In genomic region chr6:100833811-100834481, GRCm38 (mm10) we compare ENCODE assay signal across 7 mouse cellular contexts. TPM values are rescaled to one million over a fixed set of nuclear protein-coding genes. Genes with fewer than 3 reads are reported as not detected.
DNase-seq lines count a peak whose midpoint lies in the region; ATAC-seq lines count a peak whose summit lies in the region.

No protein-coding gene starts in this region.

- under 1% methylated on average over 52 of the region's 72 CpGs for WGBS in intestine, embryonic 15.5 days

- intact Hi-C loops in left cerebral cortex, postnatal 25 days (cut with DNase I), result loop anchor here (2.0 kb wide), 2 partner anchors 129 to 163 kb away; partner anchors contain the start of genes Gxylt2 and Shq1

- H3K36me3 ChIP-seq in intestine, embryonic 15.5 days, result peaks cover 6% of the 10 kb centered on the region; the same call in 1 of the 2 replicates

- H3K4me1 ChIP-seq in intestine, embryonic 15.5 days (replicated peaks), result 0 out of 2 replicates have a peak, but pooled peaks cover 9% of the 10 kb centered on the region

- peak overlapping the region; percentile 76 for H3K9ac ChIP-seq in intestine, embryonic 15.5 days

- peak; percentile 77 for DNase-seq in adrenal gland, adult 2 months
- peak; percentile 81 for DNase-seq in embryo, embryonic 11 days
- peak; percentile 40 for DNase-seq in gastrocnemius, postnatal 25 days
- peak; percentile 60 to 64 for DNase-seq in left cerebral cortex, postnatal 25 days (ENCODE audit: low spot score in 2 of 2)
- DNase-seq in mesoderm, embryonic 11.5 days (ENCODE audit: low read depth, low spot score), result peak; percentile 67
- peak; percentile 49 for DNase-seq in right cerebral cortex, postnatal 4 days

- no peaks in the 10 kb centered on the region for H3K27me3 ChIP-seq in intestine, embryonic 15.5 days (replicated peaks)

- ATAC-seq in intestine, embryonic 15.5 days, result peak; percentile 91

- H3K27ac ChIP-seq in intestine, embryonic 15.5 days, result peak overlapping the region; percentile 86

- peak overlapping the region; percentile 51 for H3K4me2 ChIP-seq in intestine, embryonic 15.5 days (replicated peaks)

- no peaks in the 10 kb centered on the region for H3K9me3 ChIP-seq in intestine, embryonic 15.5 days

- H3K4me3 ChIP-seq in intestine, embryonic 15.5 days (replicated peaks), result peak overlapping the region; percentile 77

RNA-seq across cellular contexts. Expression of gene Ppp4r2, which starts 0.5 kb away (rescaled TPM):
- 10 to 100 TPM; 71.5 to 89.5 TPM for total RNA-seq in adrenal gland, adult 2 months (2021)
- 6.9 and 8.0 TPM in 2 replicates for polyA plus RNA-seq in adrenal gland, adult 2 months (2012; rRNA removed)
- total RNA-seq in gastrocnemius, postnatal 25 days (2021), result 10 to 100 TPM; 38.7 to 47.7 TPM
- 14.6 and 17.2 TPM in 2 replicates for polyA plus RNA-seq in intestine, embryonic 15.5 days (2015; fragmentation: Nextera tagmentation; extraction: Ambion mirVana)
- 10 to 100 TPM; 71.3 to 80.3 TPM for total RNA-seq in left cerebral cortex, postnatal 25 days (2021)

Comparison
In these comparisons a context has a peak if more than half of its experiments do, and no peak if none do; other contexts are left out.
1. Peak in every context shown above with its lines: DNase-seq, ATAC-seq, H3K4me3 ChIP-seq and H3K27ac ChIP-seq.